In the genomic region with DNA sequence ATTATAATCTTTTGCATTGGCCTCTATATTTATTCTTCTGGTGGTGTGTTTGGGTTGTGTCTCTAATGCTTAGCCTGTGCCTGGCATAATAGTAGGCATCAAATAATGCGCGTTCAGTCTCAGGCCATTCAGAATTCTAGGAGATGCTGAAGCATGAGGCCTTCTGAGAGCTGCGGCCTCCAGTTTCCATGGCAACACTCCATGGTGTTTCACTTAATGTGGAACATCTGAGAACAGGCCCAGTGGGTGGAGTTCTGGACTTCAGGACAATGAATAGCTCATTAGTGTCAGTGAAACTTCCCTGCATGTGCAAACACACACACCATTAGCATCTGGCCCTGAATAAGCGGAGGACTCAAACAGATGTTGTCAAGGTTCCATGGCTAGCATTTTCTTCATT, we compare ENCODE assay signal across 8 mouse cellular contexts.
A peak's percentile ranks its signal among the peaks of the same experiment; 100 is the strongest.
DNase-seq lines count a peak whose midpoint lies in the region; ATAC-seq lines count a peak whose summit lies in the region.

No protein-coding gene starts in this region.

- H3K4me2 ChIP-seq in embryonic facial prominence, embryonic 13.5 days = no peak overlapping the region
- no peak overlapping the region for H3K4me2 ChIP-seq in limb, embryonic 13.5 days (replicated peaks)

- H3K36me3 ChIP-seq in embryonic facial prominence, embryonic 13.5 days = no peaks in the 10 kb centered on the region
- H3K36me3 ChIP-seq in hindbrain, embryonic 10.5 days = no peaks in the 10 kb centered on the region
- H3K36me3 ChIP-seq in limb, embryonic 13.5 days = no peaks in the 10 kb centered on the region

- no peak overlapping the region for H3K27ac ChIP-seq in embryonic facial prominence, embryonic 13.5 days
- H3K27ac ChIP-seq in hindbrain, embryonic 10.5 days = no peak overlapping the region
- H3K27ac ChIP-seq in limb, embryonic 13.5 days = peak overlapping the region; percentile 44; the same call in 1 of the 2 replicates

- DNase-seq in ZHBTc4 (ENCODE audit: low read depth, low spot score) (peak; percentile 60), adipocyte (ENCODE audit: low spot score) (no peak)
- DNase-seq in hindbrain, embryonic 10.5 days (ENCODE audit: low spot score) = peak; percentile 77
- peak; percentile 44 for DNase-seq in right cerebral cortex, postnatal 4 days
- DNase-seq in urinary bladder, adult 18-20 months (ENCODE audit: low spot score in 2 of 2) = no peak

- peaks cover 9% of the 10 kb centered on the region for H3K4me1 ChIP-seq in embryonic facial prominence, embryonic 13.5 days
- H3K4me1 ChIP-seq in hindbrain, embryonic 10.5 days (replicated peaks) = peaks cover 15% of the 10 kb centered on the region
- peaks cover 9% of the 10 kb centered on the region for H3K4me1 ChIP-seq in limb, embryonic 13.5 days

- no peak overlapping the region for H3K9ac ChIP-seq in embryonic facial prominence, embryonic 13.5 days
- H3K9ac ChIP-seq in limb, embryonic 13.5 days = no peak overlapping the region

- ATAC-seq in embryonic facial prominence, embryonic 13.5 days (ENCODE audit: insufficient number of reproducible peaks, insufficient read depth, low FRiP score, low TSS enrichment, low read depth) = peak; percentile 75; the same call in 1 of the 2 replicates
- peak; percentile 54; the same call in 1 of the 2 replicates for ATAC-seq in limb, embryonic 13.5 days (ENCODE audit: low FRiP score, low read depth)
- no peak for ATAC-seq in CD4-positive, CD25-positive, alpha-beta regulatory T cell, adult 4 months

- no peaks in the 10 kb centered on the region for H3K9me3 ChIP-seq in embryonic facial prominence, embryonic 13.5 days
- H3K9me3 ChIP-seq in hindbrain, embryonic 10.5 days = no peaks in the 10 kb centered on the region
- H3K9me3 ChIP-seq in limb, embryonic 13.5 days = no peaks in the 10 kb centered on the region

- 22% methylated on average over 4 of the region's 4 CpGs for WGBS in embryonic facial prominence, embryonic 13.5 days
- 20% methylated on average over 4 of the region's 4 CpGs for WGBS in hindbrain, embryonic 10.5 days
- 18% methylated on average over 4 of the region's 4 CpGs for whole genome bisulfite sequencing in limb, embryonic 13.5 days

- no peak overlapping the region for H3K4me3 ChIP-seq in embryonic facial prominence, embryonic 13.5 days
- no peak overlapping the region for H3K4me3 ChIP-seq in hindbrain, embryonic 10.5 days
- H3K4me3 ChIP-seq in limb, embryonic 13.5 days = no peak overlapping the region

- H3K27me3 ChIP-seq in embryonic facial prominence, embryonic 13.5 days = peaks cover 2% of the 10 kb centered on the region
- H3K27me3 ChIP-seq in hindbrain, embryonic 10.5 days (ENCODE audit: insufficient read depth, poor library complexity, severe bottlenecking) = peaks cover 71% of the 10 kb centered on the region
- H3K27me3 ChIP-seq in limb, embryonic 13.5 days = no peaks in the 10 kb centered on the region

Comparison
In these comparisons a context has a peak if more than half of its experiments do, and no peak if none do; other contexts are left out.
1. DNase-seq: peak in ZHBTc4 (single experiment), hindbrain, embryonic 10.5 days (single experiment) and right cerebral cortex, postnatal 4 days (single experiment); none in urinary bladder, adult 18-20 months (0 of 2) and adipocyte (single experiment).